Mouse (Mus musculus): Measurements from ENCODE around the gene Adcy1. TPM values are rescaled to one million over a fixed set of nuclear protein-coding genes. Genes with fewer than 3 reads are reported as not detected.

Adcy1 gene
- polyA plus RNA-seq, 1 experiment from 2014 or later = 1.5 TPM

DNA sequence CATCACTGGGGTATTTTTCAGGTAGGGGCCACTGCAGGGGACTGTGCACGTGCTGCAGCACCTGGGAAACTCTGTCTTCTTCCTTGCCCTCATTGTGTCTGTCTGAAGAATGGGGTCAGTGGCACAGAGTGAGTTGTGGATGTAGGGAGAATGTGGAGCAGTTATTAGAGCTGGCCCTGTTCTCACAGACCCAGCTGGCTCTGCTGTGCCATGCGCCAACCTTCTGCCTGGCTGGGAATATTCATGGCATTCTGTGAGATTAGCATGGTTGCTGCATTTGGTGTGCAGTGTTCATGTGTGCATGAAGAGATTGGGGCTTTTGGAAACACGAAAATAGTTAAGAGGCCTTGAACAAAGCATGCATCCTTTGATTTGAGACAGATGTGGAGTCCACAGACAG is 10.3 kb downstream of the Adcy1 start:
- H3K9ac ChIP-seq = no peak overlapping the region
- no peaks in the 10 kb centered on the region for H3K36me3 ChIP-seq
- H3K4me3 ChIP-seq (replicated peaks) = no peak overlapping the region
- H3K9me3 ChIP-seq (replicated peaks) = no peaks in the 10 kb centered on the region
- no peaks in the 10 kb centered on the region for H3K27me3 ChIP-seq
- no peak for ATAC-seq (replicated peaks; ENCODE audit: low FRiP score)
- no peak overlapping the region for H3K27ac ChIP-seq
- H3K4me2 ChIP-seq = no peak overlapping the region
- 80% methylated on average over 3 of the region's 3 CpGs for WGBS
- peaks cover 14% of the 10 kb centered on the region for H3K4me1 ChIP-seq

DNA sequence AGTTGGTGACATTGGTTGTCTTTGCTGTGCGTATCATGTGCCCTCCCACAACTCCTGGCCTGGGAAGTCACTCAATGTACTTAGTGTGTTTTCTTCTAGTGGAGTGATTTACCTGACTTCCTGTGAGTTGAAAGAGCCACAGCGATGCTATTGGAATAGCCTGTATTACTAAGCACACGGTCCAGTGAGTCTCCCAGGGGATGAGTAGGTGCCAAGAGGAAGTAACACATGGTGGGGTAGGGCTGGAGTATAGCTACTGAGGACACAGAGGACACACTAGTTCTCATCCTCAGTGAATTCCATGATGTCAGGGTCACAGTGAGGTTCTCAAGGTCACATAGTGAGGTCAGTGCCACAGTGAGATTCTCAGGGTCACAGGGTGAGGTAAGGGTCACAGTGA is 13.2 kb downstream of the Adcy1 start:
- Histone ChIP-seq H3K9me3 (replicated peaks) (no peaks in the 10 kb centered on the region), H3K4me1 (peaks cover 13% of the 10 kb centered on the region), H3K4me2 (no peak overlapping the region), H3K36me3 (no peaks in the 10 kb centered on the region), H3K27me3 (no peaks in the 10 kb centered on the region), H3K9ac (no peak overlapping the region), H3K27ac (no peak overlapping the region), H3K4me3 (replicated peaks) (no peak overlapping the region)
- no peak for ATAC-seq (replicated peaks; ENCODE audit: low FRiP score)
- 64% methylated on average over 3 of the region's 3 CpGs for WGBS

DNA sequence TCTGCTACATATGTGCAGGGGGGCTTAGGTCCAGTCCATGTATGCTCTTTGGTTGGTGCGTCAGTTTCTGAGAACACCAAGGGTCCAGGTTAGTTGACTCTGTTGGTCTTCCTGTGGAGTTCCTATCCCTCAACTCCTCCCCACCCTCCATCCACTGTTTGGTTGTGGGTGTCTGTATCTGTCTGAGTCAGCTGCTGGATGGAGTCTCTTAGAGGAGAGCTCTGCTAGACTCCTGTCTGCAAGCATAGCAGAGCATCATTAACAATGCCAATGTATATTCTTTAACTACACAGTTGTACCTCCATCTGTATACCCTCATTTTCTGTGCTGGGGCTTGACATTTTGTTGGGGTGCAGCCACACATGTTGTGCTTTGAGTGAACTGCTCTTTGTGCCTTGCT is 18.6 kb downstream of the Adcy1 start:
- Histone ChIP-seq H3K27me3 (no peaks in the 10 kb centered on the region), H3K4me3 (replicated peaks) (no peak overlapping the region), H3K4me1 (no peaks in the 10 kb centered on the region), H3K27ac (no peak overlapping the region), H3K9me3 (replicated peaks) (no peaks in the 10 kb centered on the region), H3K4me2 (no peak overlapping the region), H3K9ac (no peak overlapping the region), H3K36me3 (no peaks in the 10 kb centered on the region)
- no peak for ATAC-seq (replicated peaks; ENCODE audit: low FRiP score)
- WGBS = 94% methylated on average over 1 of the region's 1 CpGs

DNA sequence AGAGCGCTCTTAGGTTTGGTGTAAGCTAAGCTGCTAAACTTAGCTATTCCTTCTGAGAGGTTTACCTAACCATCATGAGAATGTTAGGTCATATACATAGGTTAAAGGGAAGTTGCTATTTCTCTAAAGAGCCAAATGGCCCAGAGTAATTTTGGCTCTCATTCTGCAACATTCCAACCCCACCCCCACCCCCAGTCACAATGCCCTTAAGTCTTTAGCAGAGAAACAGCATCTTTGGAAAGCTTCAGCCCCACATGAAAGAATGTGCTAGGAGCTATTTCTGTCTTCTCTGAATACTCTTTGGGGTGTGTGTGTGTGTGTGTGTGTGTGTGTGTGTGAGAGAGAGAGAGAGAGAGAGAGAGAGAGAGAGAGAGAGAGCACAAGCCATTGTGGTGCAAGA is 20.6 kb downstream of the Adcy1 start:
- H3K4me1 ChIP-seq = no peaks in the 10 kb centered on the region
- no peak overlapping the region for H3K9ac ChIP-seq
- H3K27ac ChIP-seq = no peak overlapping the region
- H3K4me3 ChIP-seq (replicated peaks) = no peak overlapping the region
- no peak overlapping the region for H3K4me2 ChIP-seq
- H3K9me3 ChIP-seq (replicated peaks) = no peaks in the 10 kb centered on the region
- ATAC-seq (replicated peaks; ENCODE audit: low FRiP score) = no peak
- H3K27me3 ChIP-seq = no peaks in the 10 kb centered on the region
- 91% methylated on average over 1 of the region's 1 CpGs for WGBS
- H3K36me3 ChIP-seq = no peaks in the 10 kb centered on the region

DNA sequence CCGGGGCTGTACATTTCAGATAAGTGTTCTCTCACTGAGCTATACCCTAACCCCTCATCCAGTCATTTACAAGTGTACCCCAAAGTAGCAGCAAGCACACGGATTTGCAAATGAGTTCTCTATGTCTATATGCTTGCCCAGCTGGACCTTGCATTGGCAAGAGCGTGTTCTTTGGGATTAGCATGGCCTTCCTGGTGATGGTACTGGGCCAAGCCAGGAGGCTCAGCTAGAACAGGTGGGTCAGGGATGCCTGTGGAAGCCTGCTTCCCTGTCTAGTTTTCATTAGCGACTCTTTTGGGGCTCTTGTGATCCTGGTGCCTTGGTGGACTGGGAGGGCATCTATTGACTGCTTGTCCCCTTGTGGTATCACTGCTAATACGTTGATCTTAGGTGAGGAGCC is 21.9 kb downstream of the Adcy1 start:
- no peak overlapping the region for H3K9ac ChIP-seq
- no peaks in the 10 kb centered on the region for H3K4me1 ChIP-seq
- H3K27me3 ChIP-seq = no peaks in the 10 kb centered on the region
- H3K4me2 ChIP-seq = no peak overlapping the region
- WGBS = 88% methylated on average over 5 of the region's 5 CpGs
- no peak for ATAC-seq (replicated peaks; ENCODE audit: low FRiP score)
- H3K27ac ChIP-seq = no peak overlapping the region
- H3K9me3 ChIP-seq (replicated peaks) = no peaks in the 10 kb centered on the region
- H3K4me3 ChIP-seq (replicated peaks) = no peak overlapping the region
- H3K36me3 ChIP-seq = no peaks in the 10 kb centered on the region

DNA sequence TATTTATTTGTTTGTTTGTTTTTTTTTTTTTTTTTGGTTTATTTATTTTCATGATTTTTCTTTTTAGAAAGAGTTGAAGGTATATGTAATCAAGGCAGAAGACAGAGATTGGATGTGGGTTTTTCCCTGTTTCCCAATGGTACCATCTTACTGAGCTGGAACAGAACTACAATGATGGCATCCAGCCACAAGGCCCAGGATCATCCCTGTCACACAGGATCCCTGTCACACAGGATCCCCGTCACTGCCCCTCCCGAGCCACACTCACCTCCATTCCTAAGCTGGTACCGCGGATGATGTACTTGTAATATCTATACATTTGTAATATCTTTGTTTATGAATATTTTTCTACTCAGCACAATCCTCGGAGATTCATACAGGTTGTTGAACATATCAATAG is 27.8 kb downstream of the Adcy1 start:
- no peaks in the 10 kb centered on the region for H3K4me1 ChIP-seq
- H3K9ac ChIP-seq = no peak overlapping the region
- H3K4me2 ChIP-seq = no peak overlapping the region
- no peak for ATAC-seq (replicated peaks; ENCODE audit: low FRiP score)
- no peak overlapping the region for H3K4me3 ChIP-seq (replicated peaks)
- no peaks in the 10 kb centered on the region for H3K9me3 ChIP-seq (replicated peaks)
- no peaks in the 10 kb centered on the region for H3K36me3 ChIP-seq
- WGBS = 89% methylated on average over 5 of the region's 5 CpGs
- no peaks in the 10 kb centered on the region for H3K27me3 ChIP-seq
- H3K27ac ChIP-seq = no peak overlapping the region

GRCm38 (mm10) chr11:7094844-7095243 is 31.6 kb downstream of the Adcy1 start:
- Histone ChIP-seq H3K4me1 (no peaks in the 10 kb centered on the region), H3K27ac (no peak overlapping the region), H3K9me3 (replicated peaks) (no peaks in the 10 kb centered on the region), H3K36me3 (no peaks in the 10 kb centered on the region), H3K4me3 (replicated peaks) (no peak overlapping the region), H3K9ac (no peak overlapping the region), H3K27me3 (no peaks in the 10 kb centered on the region), H3K4me2 (no peak overlapping the region)
- no peak for ATAC-seq (replicated peaks; ENCODE audit: low FRiP score)
- 90% methylated on average over 6 of the region's 6 CpGs for WGBS

DNA sequence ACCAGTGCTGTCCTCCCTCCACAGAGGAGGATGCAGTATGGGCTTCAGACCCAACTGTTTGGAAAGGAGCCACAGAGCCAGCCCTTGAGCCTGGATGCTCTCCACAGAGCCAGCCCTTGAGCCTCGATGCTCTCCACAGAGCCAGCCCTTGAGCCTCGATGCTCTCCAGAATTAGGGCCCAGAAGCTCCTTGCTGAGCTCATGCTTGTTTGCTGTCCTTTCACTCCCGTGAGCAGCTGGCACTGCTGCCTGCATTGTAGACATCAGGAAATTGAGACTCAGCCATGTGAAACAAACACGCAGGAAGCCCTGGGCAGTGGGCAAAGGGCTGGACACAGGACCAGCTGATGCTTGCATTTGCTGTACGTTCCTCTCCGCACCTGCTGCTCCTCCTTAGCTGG is 38.4 kb downstream of the Adcy1 start:
- no peak overlapping the region for H3K9ac ChIP-seq
- no peaks in the 10 kb centered on the region for H3K27me3 ChIP-seq
- 55% methylated on average over 6 of the region's 6 CpGs for WGBS
- peak; percentile 44 for ATAC-seq (replicated peaks; ENCODE audit: low FRiP score)
- no peaks in the 10 kb centered on the region for H3K36me3 ChIP-seq
- H3K4me1 ChIP-seq = no peaks in the 10 kb centered on the region
- H3K9me3 ChIP-seq (replicated peaks) = no peaks in the 10 kb centered on the region
- H3K4me2 ChIP-seq = no peak overlapping the region
- H3K4me3 ChIP-seq (replicated peaks) = no peak overlapping the region
- no peak overlapping the region for H3K27ac ChIP-seq

- H3K9me3 ChIP-seq (replicated peaks) = no peaks in the 10 kb centered on the region
- no peak overlapping the region for H3K27ac ChIP-seq
- ATAC-seq (replicated peaks; ENCODE audit: low FRiP score) = 0 out of 2 replicates have a peak, but pooled peaks have one; percentile 30
- no peaks in the 10 kb centered on the region for H3K27me3 ChIP-seq
- 51% methylated on average over 14 of the region's 14 CpGs for WGBS
- H3K4me3 ChIP-seq (replicated peaks) = no peak overlapping the region
- H3K4me2 ChIP-seq = no peak overlapping the region
- H3K36me3 ChIP-seq = no peaks in the 10 kb centered on the region
- no peak overlapping the region for H3K9ac ChIP-seq
- no peaks in the 10 kb centered on the region for H3K4me1 ChIP-seq
These were observed 39.2 kb downstream of the Adcy1 start for GRCm38 (mm10) chr11:7102256-7103194.

DNA sequence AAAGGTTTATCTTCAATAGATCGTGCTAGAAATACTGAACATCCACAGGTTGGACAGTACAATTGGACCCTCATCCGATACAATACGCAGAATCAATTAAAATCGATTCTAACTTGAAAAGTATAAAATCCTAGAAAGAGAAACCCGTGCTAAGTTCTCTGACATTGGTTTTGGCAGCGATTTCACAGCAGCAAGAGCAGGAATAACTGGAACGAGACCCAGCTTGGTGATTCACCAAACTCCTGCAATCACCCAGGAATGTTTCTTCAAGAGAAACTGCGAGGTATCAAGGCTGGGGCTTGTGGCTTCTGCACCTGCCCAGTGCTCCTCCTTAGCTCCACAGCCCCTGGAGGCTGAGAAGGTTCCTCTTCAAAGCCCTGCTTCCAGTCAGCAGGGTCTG is 42.0 kb downstream of the Adcy1 start:
- ATAC-seq (replicated peaks; ENCODE audit: low FRiP score) = no peak
- H3K27me3 ChIP-seq = no peaks in the 10 kb centered on the region
- no peaks in the 10 kb centered on the region for H3K9me3 ChIP-seq (replicated peaks)
- WGBS = 90% methylated on average over 8 of the region's 8 CpGs
- no peak overlapping the region for H3K4me3 ChIP-seq (replicated peaks)
- H3K36me3 ChIP-seq = 0 out of 2 replicates have a peak, but pooled peaks cover 4% of the 10 kb centered on the region
- H3K4me2 ChIP-seq = no peak overlapping the region
- H3K9ac ChIP-seq = no peak overlapping the region
- H3K4me1 ChIP-seq = no peaks in the 10 kb centered on the region
- H3K27ac ChIP-seq = no peak overlapping the region

- ATAC-seq (replicated peaks; ENCODE audit: low FRiP score) = no peak
- 84% methylated on average over 4 of the region's 4 CpGs for WGBS
- no peak overlapping the region for H3K4me2 ChIP-seq
- H3K4me1 ChIP-seq = no peaks in the 10 kb centered on the region
- H3K4me3 ChIP-seq (replicated peaks) = no peak overlapping the region
- H3K36me3 ChIP-seq = 0 out of 2 replicates have a peak, but pooled peaks cover 4% of the 10 kb centered on the region
- no peaks in the 10 kb centered on the region for H3K9me3 ChIP-seq (replicated peaks)
- no peak overlapping the region for H3K9ac ChIP-seq
- H3K27ac ChIP-seq = no peak overlapping the region
- no peaks in the 10 kb centered on the region for H3K27me3 ChIP-seq
These were observed 45.8 kb downstream of the Adcy1 start for GRCm38 (mm10) chr11:7109131-7109530.

GRCm38 (mm10) chr11:7113046-7113445 is 49.8 kb downstream of the Adcy1 start:
- WGBS = 75% methylated on average over 4 of the region's 4 CpGs
- Histone ChIP-seq H3K27me3 (no peaks in the 10 kb centered on the region), H3K4me1 (no peaks in the 10 kb centered on the region), H3K9me3 (replicated peaks) (no peaks in the 10 kb centered on the region), H3K36me3 (0 out of 2 replicates have a peak, but pooled peaks cover 4% of the 10 kb centered on the region), H3K4me2 (no peak overlapping the region), H3K9ac (no peak overlapping the region), H3K4me3 (replicated peaks) (no peak overlapping the region), H3K27ac (no peak overlapping the region)
- ATAC-seq (replicated peaks; ENCODE audit: low FRiP score) = no peak

All from kidney, embryonic 15.5 days (tissue).